Mouse (Mus musculus) neural tube, embryonic 15.5 days (tissue): Measurements from ENCODE around the gene Spata5. TPM values are rescaled to one million over a fixed set of nuclear protein-coding genes. Genes with fewer than 3 reads are reported as not detected.

Experiments
- ATAC-seq: fragments of 200-750 bp; cut with Nextera tagmentation; 2 replicates; pipeline ENCODE4 v1.8.0; 2017; ENCODE audit warnings: mild to moderate bottlenecking, moderate TSS enrichment, moderate library complexity; ENCODE audit not compliant: low FRiP score
- H3K27ac ChIP-seq: fragments of 300-500 bp; sonication (generic); replicated peaks from 2 replicates; pipeline ENCODE4 v1.5.1; 2015; ENCODE audit warnings: mild to moderate bottlenecking, inconsistent platforms
- H3K27me3 ChIP-seq: fragments of 300-500 bp; sonication (generic); replicated peaks from 2 replicates; pipeline ENCODE4 v1.6.1; 2015; ENCODE audit warnings: inconsistent platforms
- H3K36me3 ChIP-seq: fragments of 300-500 bp; sonication (generic); 2 replicates; pipeline ENCODE4 v1.6.1; 2015; ENCODE audit warnings: inconsistent platforms
- H3K4me1 ChIP-seq: fragments of 300-500 bp; sonication (generic); 2 replicates; pipeline ENCODE4 v1.6.1; 2015; ENCODE audit warnings: inconsistent platforms
- H3K4me2 ChIP-seq: fragments of 300-500 bp; sonication (generic); 2 replicates; pipeline ENCODE4 v1.6.1; 2015; ENCODE audit warnings: inconsistent platforms, mild to moderate bottlenecking, moderate library complexity
- H3K4me3 ChIP-seq: fragments of 300-500 bp; sonication (generic); replicated peaks from 2 replicates; pipeline ENCODE4 v1.5.1; 2015; ENCODE audit warnings: mild to moderate bottlenecking, inconsistent platforms
- H3K9ac ChIP-seq: fragments of 300-500 bp; sonication (generic); replicated peaks from 2 replicates; pipeline ENCODE4 v1.6.1; 2015; ENCODE audit warnings: mild to moderate bottlenecking, inconsistent platforms
- H3K9me3 ChIP-seq: fragments of 300-500 bp; sonication (generic); replicated peaks from 2 replicates; pipeline ENCODE4 v1.6.1; 2016; ENCODE audit warnings: inconsistent platforms
- WGBS: fragments of 180-500 bp; shearing (Covaris S2); methylation state at CpG from one replicate; pipeline ENCODE4 v1.1.7; 2015; ENCODE audit warnings: mixed read lengths; 5-methylcytosine and 5-hydroxymethylcytosine counted together
- polyA plus RNA-seq: library from polyadenylated mRNA; unstranded; fragments of >200 nt; fragmentation: Nextera tagmentation; extraction: Ambion mirVana; gene quantifications from 2 replicates; pipeline ENCODE4 v1.2.1, GENCODE M21; 2015

Spata5 gene
- polyA plus RNA-seq, 1 experiment from 2014 or later, result 29.5 TPM

DNA sequence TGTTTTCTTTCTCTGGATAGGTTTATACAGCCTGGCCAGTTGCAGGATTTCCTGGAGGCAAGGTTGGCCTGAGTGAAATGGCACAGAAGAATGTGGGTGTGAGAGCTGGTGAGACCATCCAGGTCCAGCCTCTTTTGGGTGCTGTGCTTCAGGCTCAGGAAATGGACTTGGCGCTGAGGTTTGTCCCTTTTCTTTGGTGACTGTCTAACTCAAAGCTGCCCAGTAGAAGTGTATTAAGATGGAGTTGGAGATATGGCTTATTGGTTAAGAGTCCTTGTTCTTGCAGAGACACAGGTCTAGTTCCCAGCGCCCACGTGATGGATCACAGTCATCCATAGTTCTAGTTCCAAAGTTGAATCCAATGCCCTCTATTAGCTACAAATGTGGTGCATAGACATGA lies 6.4 kb downstream of the Spata5 start:
- Histone ChIP-seq H3K9ac (no peak overlapping the region), H3K9me3 (no peaks in the 10 kb centered on the region), H3K4me1 (peaks cover 7% of the 10 kb centered on the region), H3K27ac (no peak overlapping the region), H3K4me2 (no peak overlapping the region), H3K4me3 (no peak overlapping the region), H3K36me3 (peaks cover 16% of the 10 kb centered on the region; the same call in 1 of the 2 replicates), H3K27me3 (no peaks in the 10 kb centered on the region)
- 96% methylated on average over 3 of the region's 3 CpGs for WGBS
- no peak for ATAC-seq

DNA sequence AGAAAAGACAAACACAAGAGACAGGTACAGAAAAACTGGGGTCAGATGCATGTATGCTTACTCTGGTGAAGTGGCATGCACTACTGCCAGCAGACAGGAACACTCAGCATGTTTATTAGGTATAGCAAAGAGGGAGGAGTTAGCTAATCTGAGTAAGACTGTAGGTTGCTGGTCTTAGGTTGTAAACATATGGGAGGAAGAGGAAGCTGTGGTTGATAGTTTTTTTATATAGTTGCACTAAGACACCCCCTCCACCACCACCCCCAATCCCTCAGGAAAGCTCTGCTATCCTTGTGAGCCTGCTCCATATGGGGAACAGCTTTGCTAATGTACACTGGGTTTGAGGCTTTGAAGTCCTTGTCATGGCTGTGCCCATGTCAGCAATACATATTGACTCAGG lies 10.7 kb downstream of the Spata5 start:
- no peak overlapping the region for H3K4me3 ChIP-seq
- H3K4me2 ChIP-seq, result no peak overlapping the region
- no peak overlapping the region for H3K9ac ChIP-seq
- peaks cover 29% of the 10 kb centered on the region for H3K36me3 ChIP-seq
- H3K4me1 ChIP-seq, result no peaks in the 10 kb centered on the region
- H3K27me3 ChIP-seq, result no peaks in the 10 kb centered on the region
- H3K27ac ChIP-seq, result no peak overlapping the region
- ATAC-seq, result no peak
- H3K9me3 ChIP-seq, result no peaks in the 10 kb centered on the region

DNA sequence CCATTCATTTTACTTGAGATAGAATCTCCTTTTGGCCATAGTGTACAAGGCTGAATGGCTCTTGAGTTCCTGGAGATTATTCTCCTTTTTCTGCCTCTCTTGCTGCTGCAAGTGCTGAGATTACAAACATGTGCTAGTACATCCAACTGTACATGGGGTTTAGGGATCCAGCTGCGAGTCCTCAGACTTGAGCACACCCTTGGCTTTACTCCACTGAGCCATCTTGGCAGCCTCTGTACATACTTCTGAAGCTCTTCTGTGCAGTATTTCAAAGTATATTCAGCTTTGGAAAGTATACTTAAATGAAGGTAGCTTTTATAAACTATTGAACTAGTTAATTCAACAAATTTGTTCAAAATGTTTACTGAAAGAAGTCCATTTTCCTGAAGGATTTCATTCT lies 20.1 kb downstream of the Spata5 start:
- no peaks in the 10 kb centered on the region for H3K4me1 ChIP-seq
- no peak overlapping the region for H3K4me2 ChIP-seq
- peaks cover 21% of the 10 kb centered on the region for H3K36me3 ChIP-seq
- H3K9ac ChIP-seq, result no peak overlapping the region
- no peak overlapping the region for H3K27ac ChIP-seq
- no peaks in the 10 kb centered on the region for H3K27me3 ChIP-seq
- ATAC-seq, result no peak
- WGBS, result 90% methylated on average over 1 of the region's 1 CpGs
- no peak overlapping the region for H3K4me3 ChIP-seq
- H3K9me3 ChIP-seq, result no peaks in the 10 kb centered on the region

DNA sequence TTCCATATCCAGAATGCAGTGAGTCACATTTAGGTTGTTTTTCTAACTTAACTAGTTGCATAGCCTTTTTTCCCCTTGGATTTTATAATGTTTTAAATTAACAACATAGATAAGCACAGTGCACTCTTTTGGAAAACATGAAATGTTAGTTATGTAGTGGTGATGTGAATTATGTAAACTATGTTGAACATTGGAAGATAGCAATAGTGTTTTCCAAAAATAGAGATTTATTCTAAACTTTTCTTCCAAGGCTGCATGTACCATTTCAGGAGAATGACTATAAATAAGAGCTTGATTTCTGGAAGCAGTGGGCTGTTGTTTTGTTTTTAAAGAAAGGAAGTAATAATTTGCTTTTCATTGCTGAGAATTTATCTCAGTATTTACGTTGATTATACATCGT lies 23.7 kb downstream of the Spata5 start:
- H3K4me2 ChIP-seq, result no peak overlapping the region
- ATAC-seq, result no peak
- peaks cover 14% of the 10 kb centered on the region for H3K36me3 ChIP-seq
- H3K27ac ChIP-seq, result no peak overlapping the region
- H3K4me1 ChIP-seq, result no peaks in the 10 kb centered on the region
- H3K27me3 ChIP-seq, result no peaks in the 10 kb centered on the region
- H3K4me3 ChIP-seq, result no peak overlapping the region
- H3K9me3 ChIP-seq, result no peaks in the 10 kb centered on the region
- WGBS, result 91% methylated on average over 2 of the region's 2 CpGs
- no peak overlapping the region for H3K9ac ChIP-seq

DNA sequence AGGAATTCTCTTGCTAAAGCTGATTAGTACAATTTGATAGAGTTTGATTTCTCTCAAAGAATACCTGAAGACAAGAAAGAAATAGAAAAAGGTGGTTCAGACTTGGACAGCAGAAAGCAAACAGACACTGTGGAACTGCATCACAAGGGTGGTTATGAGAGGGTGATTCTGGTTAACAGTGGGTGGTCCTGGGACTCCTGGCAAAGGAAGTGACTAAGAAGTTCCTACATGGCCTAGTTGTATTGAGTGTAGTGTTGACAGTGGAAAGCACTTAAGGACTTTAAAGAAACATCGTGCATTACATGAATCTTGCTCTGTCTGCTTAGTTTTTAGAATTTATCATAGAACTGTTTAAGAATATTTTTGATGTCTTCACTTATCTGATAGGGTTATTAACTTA lies 36.3 kb downstream of the Spata5 start:
- no peak overlapping the region for H3K9ac ChIP-seq
- no peak overlapping the region for H3K4me2 ChIP-seq
- no peak for ATAC-seq
- H3K27ac ChIP-seq, result no peak overlapping the region
- H3K4me1 ChIP-seq, result no peaks in the 10 kb centered on the region
- WGBS, result 89% methylated on average over 1 of the region's 1 CpGs
- no peaks in the 10 kb centered on the region for H3K9me3 ChIP-seq
- no peak overlapping the region for H3K4me3 ChIP-seq
- no peaks in the 10 kb centered on the region for H3K27me3 ChIP-seq
- H3K36me3 ChIP-seq, result 0 out of 2 replicates have a peak, but pooled peaks cover 1% of the 10 kb centered on the region

DNA sequence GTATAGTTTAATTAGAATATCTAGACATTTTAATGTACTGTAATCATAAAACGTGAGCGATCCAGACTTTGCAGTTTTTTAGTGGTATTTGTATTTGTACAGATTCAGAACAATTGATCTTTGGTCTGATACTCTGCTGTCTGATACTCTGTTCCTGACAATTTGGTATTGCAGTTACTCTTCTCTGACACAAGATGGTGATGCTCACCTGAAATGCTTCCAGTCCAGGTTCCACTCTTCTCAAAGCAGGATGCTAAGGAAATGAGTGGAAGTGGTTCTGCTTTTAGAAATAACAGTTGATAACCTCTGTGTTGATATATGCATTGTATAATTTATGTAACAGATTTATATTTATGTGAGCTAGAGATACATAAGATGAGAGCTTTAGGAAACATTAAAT lies 48.5 kb downstream of the Spata5 start:
- H3K4me1 ChIP-seq, result no peaks in the 10 kb centered on the region
- no peaks in the 10 kb centered on the region for H3K27me3 ChIP-seq
- peak; percentile 79 for ATAC-seq
- no peak overlapping the region for H3K4me2 ChIP-seq
- H3K36me3 ChIP-seq, result no peaks in the 10 kb centered on the region
- H3K9ac ChIP-seq, result no peak overlapping the region
- H3K27ac ChIP-seq, result no peak overlapping the region
- no peaks in the 10 kb centered on the region for H3K9me3 ChIP-seq
- H3K4me3 ChIP-seq, result no peak overlapping the region
- WGBS, result 92% methylated on average over 2 of the region's 2 CpGs

DNA sequence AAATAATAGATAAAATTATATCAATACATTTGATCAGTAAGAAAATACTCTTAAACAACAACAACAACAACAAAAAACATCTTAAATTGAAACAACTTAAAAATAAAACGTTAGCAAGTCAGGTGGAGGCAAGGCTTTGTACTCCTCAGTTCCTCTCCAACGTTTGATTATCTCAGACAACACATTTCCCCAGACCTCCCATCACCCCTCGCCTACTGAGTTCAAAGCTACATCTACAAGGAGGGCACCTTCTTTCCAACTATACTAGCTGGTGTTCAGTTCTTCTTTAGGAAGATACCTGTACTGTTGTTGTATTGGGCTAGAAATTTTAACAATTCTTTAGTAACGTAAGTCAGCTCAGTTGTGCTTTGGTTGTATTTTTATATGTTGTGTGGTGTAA lies 49.7 kb downstream of the Spata5 start:
- no peaks in the 10 kb centered on the region for H3K9me3 ChIP-seq
- ATAC-seq, result no peak
- H3K4me3 ChIP-seq, result no peak overlapping the region
- H3K27me3 ChIP-seq, result no peaks in the 10 kb centered on the region
- no peaks in the 10 kb centered on the region for H3K4me1 ChIP-seq
- H3K9ac ChIP-seq, result no peak overlapping the region
- no peak overlapping the region for H3K27ac ChIP-seq
- WGBS, result 85% methylated on average over 4 of the region's 4 CpGs
- no peak overlapping the region for H3K4me2 ChIP-seq
- H3K36me3 ChIP-seq, result no peaks in the 10 kb centered on the region

DNA sequence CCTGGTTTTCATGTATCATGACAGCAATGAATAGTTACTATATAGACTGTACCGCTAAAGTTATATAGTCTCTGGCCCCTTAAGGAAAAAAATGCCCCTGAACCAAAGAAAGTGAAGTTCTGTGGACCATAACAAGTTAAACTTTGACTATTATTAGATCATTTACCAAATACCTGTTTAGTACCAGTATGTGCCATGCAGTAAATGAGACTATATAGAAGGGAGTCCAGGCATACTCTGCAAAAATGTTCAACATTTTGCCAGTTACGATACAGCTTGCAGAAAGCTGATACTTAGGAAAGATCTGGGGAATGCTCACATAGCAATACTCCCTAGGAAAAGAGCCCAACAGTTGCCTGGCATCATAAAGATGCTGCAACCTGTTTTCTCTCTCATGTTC lies 51.2 kb downstream of the Spata5 start:
- no peaks in the 10 kb centered on the region for H3K27me3 ChIP-seq
- H3K4me1 ChIP-seq, result no peaks in the 10 kb centered on the region
- H3K9ac ChIP-seq, result no peak overlapping the region
- no peak overlapping the region for H3K4me2 ChIP-seq
- H3K4me3 ChIP-seq, result no peak overlapping the region
- no peaks in the 10 kb centered on the region for H3K36me3 ChIP-seq
- H3K9me3 ChIP-seq, result no peaks in the 10 kb centered on the region
- 90% methylated on average over 2 of the region's 2 CpGs for WGBS
- H3K27ac ChIP-seq, result no peak overlapping the region
- ATAC-seq, result no peak

DNA sequence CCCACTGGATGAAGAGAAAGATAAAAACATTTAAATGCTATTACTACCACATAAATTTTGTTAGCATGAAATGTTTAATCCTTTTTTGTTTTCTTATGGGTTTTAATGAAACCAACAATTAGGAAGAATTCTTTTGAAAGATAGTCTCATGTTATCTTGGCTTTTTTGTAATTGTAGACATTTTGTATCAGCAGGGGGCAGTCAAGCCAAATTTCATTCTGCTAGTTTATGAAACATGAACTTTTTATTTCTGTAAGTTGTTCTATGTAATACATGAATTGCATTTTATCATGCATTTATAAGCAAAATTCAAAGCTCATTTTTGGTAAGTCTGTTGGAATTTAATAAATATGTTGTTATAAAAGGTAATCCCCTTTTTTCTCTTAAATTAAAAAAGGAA lies 52.8 kb downstream of the Spata5 start:
- ATAC-seq, result no peak
- Histone ChIP-seq H3K9ac (no peak overlapping the region), H3K4me3 (no peak overlapping the region), H3K36me3 (no peaks in the 10 kb centered on the region), H3K4me1 (no peaks in the 10 kb centered on the region), H3K27ac (no peak overlapping the region), H3K9me3 (no peaks in the 10 kb centered on the region), H3K27me3 (no peaks in the 10 kb centered on the region), H3K4me2 (no peak overlapping the region)

DNA sequence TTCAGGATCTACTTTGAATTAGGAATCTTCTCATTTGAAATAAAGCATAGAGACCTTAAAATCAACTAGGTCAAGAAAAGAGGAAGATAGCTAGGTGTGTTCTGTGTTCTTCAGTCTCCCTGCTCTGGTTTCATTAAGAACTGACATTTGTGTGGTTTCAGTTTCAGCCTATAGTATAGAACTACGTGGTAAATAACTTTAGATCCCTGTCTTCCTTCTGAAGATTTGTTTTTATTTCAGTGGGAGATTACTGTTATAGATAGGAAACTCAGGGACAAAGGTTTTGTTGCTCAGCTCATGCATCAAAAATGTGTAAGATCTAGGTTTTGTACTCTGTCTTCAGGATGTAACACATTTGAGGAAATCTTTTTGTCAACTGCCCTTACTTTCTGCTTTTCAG lies 56.8 kb downstream of the Spata5 start:
- Histone ChIP-seq H3K9ac (no peak overlapping the region), H3K4me2 (no peak overlapping the region)
- no peak for ATAC-seq

DNA sequence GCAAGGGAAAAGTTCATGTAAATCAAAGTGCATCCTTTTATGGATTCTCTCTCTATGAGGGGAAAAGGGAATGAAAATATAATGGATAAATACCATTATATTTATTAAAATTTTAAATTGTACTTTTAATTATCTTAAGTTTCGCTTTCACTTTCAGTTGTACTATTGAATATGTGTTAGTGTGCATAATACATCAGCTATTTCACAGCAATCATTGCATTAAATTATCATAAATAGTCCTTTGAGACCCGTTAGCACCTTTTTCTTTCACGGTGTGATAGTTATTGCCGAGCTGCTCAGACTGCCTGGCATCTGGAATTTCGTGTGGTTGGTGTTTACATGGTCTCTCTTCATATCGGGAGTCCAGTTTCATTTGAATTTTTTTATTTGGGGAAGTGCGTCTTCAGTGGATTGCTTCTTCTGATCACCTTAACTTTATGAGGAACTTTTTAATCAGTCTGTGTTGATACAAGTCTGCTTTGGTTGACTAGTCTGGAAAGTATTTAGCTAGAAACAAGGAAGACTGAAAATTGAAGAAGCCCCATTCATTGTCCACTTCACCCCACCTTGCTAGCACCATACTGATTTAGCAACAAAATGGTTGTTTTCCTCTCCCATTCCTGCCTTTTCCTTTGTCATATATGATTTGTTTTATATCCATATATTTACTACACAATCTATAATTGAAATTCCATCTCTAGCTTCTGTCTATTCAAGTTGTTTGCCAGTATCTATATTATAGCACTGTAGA lies 57.9 kb downstream of the Spata5 start:
- H3K4me3 ChIP-seq, result no peak overlapping the region
- H3K27ac ChIP-seq, result no peak overlapping the region
- no peak overlapping the region for H3K4me2 ChIP-seq
- WGBS, result 47% methylated on average over 7 of the region's 7 CpGs
- 0 out of 2 replicates have a peak, but pooled peaks cover 4% of the 10 kb centered on the region for H3K36me3 ChIP-seq
- H3K4me1 ChIP-seq, result no peaks in the 10 kb centered on the region
- no peak for ATAC-seq
- no peaks in the 10 kb centered on the region for H3K27me3 ChIP-seq
- no peak overlapping the region for H3K9ac ChIP-seq
- H3K9me3 ChIP-seq, result no peaks in the 10 kb centered on the region

More for the DNA sequence above, 56.8 kb downstream of the Spata5 start:
- Histone ChIP-seq H3K27ac (no peak overlapping the region), H3K27me3 (no peaks in the 10 kb centered on the region), H3K36me3 (0 out of 2 replicates have a peak, but pooled peaks cover 3% of the 10 kb centered on the region), H3K4me1 (no peaks in the 10 kb centered on the region), H3K9me3 (no peaks in the 10 kb centered on the region), H3K4me3 (no peak overlapping the region)
- WGBS, result 88% methylated on average over 1 of the region's 1 CpGs

DNA sequence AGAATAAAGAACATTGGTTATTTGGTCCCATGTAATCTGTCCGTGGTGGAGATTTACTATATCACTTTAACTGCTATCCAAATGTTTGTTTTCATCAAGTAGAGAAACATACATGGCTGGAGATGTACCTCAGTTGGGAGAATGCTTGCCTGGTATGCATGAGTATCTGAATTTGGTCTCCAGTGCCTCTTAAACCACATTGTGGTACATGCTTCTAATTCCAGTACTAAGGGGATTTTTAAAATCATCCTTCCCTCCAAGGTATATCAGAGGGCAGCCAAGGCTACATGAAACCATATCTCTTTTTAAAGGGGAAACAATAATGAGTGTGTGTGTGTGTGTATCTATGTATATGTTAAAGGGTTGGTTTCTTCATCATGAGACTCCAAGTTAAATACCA lies 60.1 kb downstream of the Spata5 start:
- Histone ChIP-seq H3K4me1 (no peaks in the 10 kb centered on the region), H3K9me3 (no peaks in the 10 kb centered on the region), H3K27me3 (no peaks in the 10 kb centered on the region), H3K4me3 (no peak overlapping the region), H3K27ac (no peak overlapping the region), H3K9ac (no peak overlapping the region), H3K4me2 (no peak overlapping the region), H3K36me3 (0 out of 2 replicates have a peak, but pooled peaks cover 4% of the 10 kb centered on the region)
- no peak for ATAC-seq
- WGBS, result 95% methylated on average over 1 of the region's 1 CpGs
